Mouse (Mus musculus) neural tube, embryonic 14.5 days (tissue): ENCODE measurements around the gene Gm20388. TPM values are rescaled to one million over a fixed set of nuclear protein-coding genes. Genes with fewer than 3 reads are reported as not detected.

ENCODE experiments used
- ATAC-seq: fragments of 200-750 bp; cut with Nextera tagmentation; 2 replicates; pipeline ENCODE4 v1.8.0; 2017; ENCODE audit warnings: low read depth, mild to moderate bottlenecking, moderate TSS enrichment, moderate library complexity
- H3K27ac ChIP-seq: fragments of 300-500 bp; sonication (generic); 2 replicates; pipeline ENCODE4 v1.5.1; 2014; ENCODE audit warnings: low read depth, mild to moderate bottlenecking, control low read depth, low read length, moderate library complexity, mixed read lengths
- H3K27me3 ChIP-seq: fragments of 300-500 bp; sonication (generic); 2 replicates; pipeline ENCODE4 v1.6.1; 2014; ENCODE audit warnings: low read length; ENCODE audit not compliant: control insufficient read depth, insufficient read depth
- H3K36me3 ChIP-seq: fragments of 300-500 bp; sonication (generic); 2 replicates; pipeline ENCODE4 v1.6.1; 2014; ENCODE audit warnings: low read length, mixed read lengths; ENCODE audit not compliant: control insufficient read depth, insufficient read depth
- H3K4me1 ChIP-seq: fragments of 300-500 bp; sonication (generic); 2 replicates; pipeline ENCODE4 v1.6.1; 2014; ENCODE audit warnings: low read length; ENCODE audit not compliant: control insufficient read depth, insufficient read depth
- H3K4me2 ChIP-seq: fragments of 300-500 bp; sonication (generic); 2 replicates; pipeline ENCODE4 v1.6.1; 2014; ENCODE audit warnings: mild to moderate bottlenecking, low read depth, low read length, control low read depth
- H3K4me3 ChIP-seq: fragments of 300-500 bp; sonication (generic); 2 replicates; pipeline ENCODE4 v1.5.1; 2014; ENCODE audit warnings: low read depth, low read length, control low read depth, mixed read lengths
- H3K9ac ChIP-seq: fragments of 300-500 bp; sonication (generic); replicated peaks from 2 replicates; pipeline ENCODE4 v1.6.1; 2014; ENCODE audit warnings: low read depth, mild to moderate bottlenecking, control low read depth, low read length, mixed read lengths
- H3K9me3 ChIP-seq: fragments of 300-500 bp; sonication (generic); 2 replicates; pipeline ENCODE4 v1.6.1; 2016; ENCODE audit warnings: low read length; ENCODE audit not compliant: control insufficient read depth
- WGBS: fragments of 180-500 bp; shearing (Covaris S2); extraction: QIAGEN DNeasy Blood & Tissue Kit; methylation state at CpG from one replicate; pipeline ENCODE4 v1.1.7; 2014; 5-methylcytosine and 5-hydroxymethylcytosine counted together
- polyA plus RNA-seq: library from polyadenylated mRNA; unstranded; fragments of >200 nt; fragmentation: Nextera tagmentation; extraction: Ambion mirVana; gene quantifications from 2 replicates; pipeline ENCODE4 v1.2.1, GENCODE M21; 2014

Gm20388 gene
- polyA plus RNA-seq, 1 experiment from 2014 or later: 10.3 TPM

- Histone ChIP-seq H3K9me3 (no peaks in the 10 kb centered on the region), H3K4me1 (no peaks in the 10 kb centered on the region), H3K4me3 (no peak overlapping the region), H3K27me3 (no peaks in the 10 kb centered on the region), H3K4me2 (no peak overlapping the region), H3K9ac (no peak overlapping the region), H3K27ac (no peak overlapping the region), H3K36me3 (no peaks in the 10 kb centered on the region)
- no peak for ATAC-seq
- WGBS: 63% methylated on average over 24 of the region's 24 CpGs
Measured at GRCm38 (mm10) chr8:120860423-120861126, 949.9 kb downstream of the Gm20388 start.

GRCm38 (mm10) chr8:120863683-120864082 lies 953.0 kb downstream of the Gm20388 start:
- H3K36me3 ChIP-seq: no peaks in the 10 kb centered on the region
- H3K4me2 ChIP-seq: no peak overlapping the region
- 90% methylated on average over 4 of the region's 4 CpGs for WGBS
- no peaks in the 10 kb centered on the region for H3K27me3 ChIP-seq
- no peak overlapping the region for H3K27ac ChIP-seq
- no peaks in the 10 kb centered on the region for H3K4me1 ChIP-seq
- no peak for ATAC-seq
- H3K9ac ChIP-seq: no peak overlapping the region
- H3K9me3 ChIP-seq: no peaks in the 10 kb centered on the region
- no peak overlapping the region for H3K4me3 ChIP-seq

- ATAC-seq: no peak
- no peak overlapping the region for H3K9ac ChIP-seq
- no peak overlapping the region for H3K27ac ChIP-seq
- no peaks in the 10 kb centered on the region for H3K9me3 ChIP-seq
- 58% methylated on average over 6 of the region's 6 CpGs for WGBS
- H3K4me1 ChIP-seq: no peaks in the 10 kb centered on the region
- no peaks in the 10 kb centered on the region for H3K36me3 ChIP-seq
- no peak overlapping the region for H3K4me3 ChIP-seq
- H3K27me3 ChIP-seq: no peaks in the 10 kb centered on the region
- no peak overlapping the region for H3K4me2 ChIP-seq
Measured at GRCm38 (mm10) chr8:120867386-120867785, 956.7 kb downstream of the Gm20388 start.

- no peaks in the 10 kb centered on the region for H3K9me3 ChIP-seq
- no peak for ATAC-seq
- no peak overlapping the region for H3K9ac ChIP-seq
- H3K4me2 ChIP-seq: no peak overlapping the region
- no peaks in the 10 kb centered on the region for H3K4me1 ChIP-seq
- H3K27me3 ChIP-seq: no peaks in the 10 kb centered on the region
- 88% methylated on average over 6 of the region's 6 CpGs for WGBS
- H3K36me3 ChIP-seq: no peaks in the 10 kb centered on the region
- no peak overlapping the region for H3K4me3 ChIP-seq
- H3K27ac ChIP-seq: no peak overlapping the region
Measured at GRCm38 (mm10) chr8:120872661-120873060, 962.0 kb downstream of the Gm20388 start.

- H3K4me1 ChIP-seq: no peaks in the 10 kb centered on the region
- H3K27me3 ChIP-seq: no peaks in the 10 kb centered on the region
- no peak overlapping the region for H3K4me3 ChIP-seq
- no peak for ATAC-seq
- no peak overlapping the region for H3K4me2 ChIP-seq
- no peak overlapping the region for H3K9ac ChIP-seq
- H3K9me3 ChIP-seq: no peaks in the 10 kb centered on the region
- no peaks in the 10 kb centered on the region for H3K36me3 ChIP-seq
- WGBS: 82% methylated on average over 24 of the region's 24 CpGs
- H3K27ac ChIP-seq: no peak overlapping the region
Measured at GRCm38 (mm10) chr8:120876010-120876918, 965.6 kb downstream of the Gm20388 start.

DNA sequence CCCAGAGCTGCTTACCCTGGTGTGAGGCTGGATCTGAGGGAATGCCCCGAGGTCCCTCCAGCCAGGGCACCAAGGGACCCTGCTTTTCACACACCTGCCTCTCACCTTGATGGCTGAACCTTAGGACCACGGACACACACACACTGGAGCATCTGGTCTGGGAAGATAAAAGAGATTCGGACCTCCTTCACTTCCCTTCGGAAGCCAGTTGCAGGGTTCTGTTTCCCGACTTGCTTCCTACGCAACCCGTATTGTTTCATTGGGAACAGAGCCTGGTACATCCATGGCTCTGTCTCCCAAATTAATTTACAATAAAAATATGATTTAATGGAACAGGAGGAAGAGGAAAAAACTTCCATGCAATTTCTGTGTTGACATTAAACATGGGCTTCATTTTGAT lies 966.4 kb downstream of the Gm20388 start:
- Histone ChIP-seq H3K4me2 (no peak overlapping the region), H3K4me1 (no peaks in the 10 kb centered on the region), H3K9ac (no peak overlapping the region), H3K4me3 (no peak overlapping the region), H3K27me3 (no peaks in the 10 kb centered on the region), H3K9me3 (no peaks in the 10 kb centered on the region), H3K27ac (no peak overlapping the region), H3K36me3 (no peaks in the 10 kb centered on the region)
- no peak for ATAC-seq
- 79% methylated on average over 7 of the region's 7 CpGs for WGBS

- H3K27ac ChIP-seq: no peak overlapping the region
- no peaks in the 10 kb centered on the region for H3K9me3 ChIP-seq
- ATAC-seq: no peak
- H3K9ac ChIP-seq: no peak overlapping the region
- H3K36me3 ChIP-seq: no peaks in the 10 kb centered on the region
- 0 out of 2 replicates have a peak, but pooled peaks cover 3% of the 10 kb centered on the region for H3K4me1 ChIP-seq
- 61% methylated on average over 6 of the region's 6 CpGs for WGBS
- H3K27me3 ChIP-seq: peaks cover 8% of the 10 kb centered on the region
- no peak overlapping the region for H3K4me3 ChIP-seq
- H3K4me2 ChIP-seq: no peak overlapping the region
Measured at GRCm38 (mm10) chr8:120879928-120880327, 969.3 kb downstream of the Gm20388 start.

DNA sequence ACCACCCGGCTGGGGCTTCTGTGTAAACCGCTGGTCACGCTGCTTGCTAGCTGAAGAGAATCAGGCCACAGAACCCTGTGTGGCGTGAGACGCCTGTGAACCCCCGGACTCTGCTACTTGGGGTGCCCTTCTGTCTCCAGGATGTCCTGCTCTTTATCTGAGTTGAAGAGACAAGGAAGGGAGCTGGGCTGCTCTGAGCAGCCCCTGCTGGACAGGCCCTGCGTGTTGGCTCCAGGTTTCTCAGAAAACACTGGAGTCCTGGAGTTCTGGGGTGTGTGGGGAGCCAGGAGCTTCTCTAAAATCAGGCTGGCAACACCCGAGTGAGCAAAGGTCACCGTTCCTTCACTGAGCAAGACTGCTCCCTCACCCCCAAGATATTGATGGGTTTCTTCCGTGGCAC lies 971.0 kb downstream of the Gm20388 start:
- no peaks in the 10 kb centered on the region for H3K36me3 ChIP-seq
- 0 out of 2 replicates have a peak, but pooled peaks cover 3% of the 10 kb centered on the region for H3K4me1 ChIP-seq
- peaks cover 24% of the 10 kb centered on the region for H3K27me3 ChIP-seq
- H3K4me3 ChIP-seq: no peak overlapping the region
- no peak overlapping the region for H3K9ac ChIP-seq
- no peak for ATAC-seq
- no peak overlapping the region for H3K4me2 ChIP-seq
- WGBS: 82% methylated on average over 10 of the region's 10 CpGs
- no peaks in the 10 kb centered on the region for H3K9me3 ChIP-seq
- no peak overlapping the region for H3K27ac ChIP-seq

- Histone ChIP-seq H3K4me1 (0 out of 2 replicates have a peak, but pooled peaks cover 3% of the 10 kb centered on the region), H3K36me3 (no peaks in the 10 kb centered on the region), H3K4me3 (no peak overlapping the region), H3K9me3 (no peaks in the 10 kb centered on the region), H3K9ac (no peak overlapping the region), H3K27me3 (peaks cover 32% of the 10 kb centered on the region), H3K4me2 (no peak overlapping the region), H3K27ac (no peak overlapping the region)
- no peak for ATAC-seq
- WGBS: 27% methylated on average over 13 of the region's 13 CpGs
Measured at GRCm38 (mm10) chr8:120882657-120883056, 972.0 kb downstream of the Gm20388 start.
